Mouse (Mus musculus) bone marrow macrophage, adult 2 months (primary cell): ENCODE results near the gene Enc1.

Source experiments
- CTCF ChIP-seq: IDR thresholded peaks from 2 replicates; pipeline ENCODE4 v1.5.1; 2012; ENCODE audit warnings: low read depth, mild to moderate bottlenecking, low read length, moderate library complexity
- POLR2A ChIP-seq: IDR thresholded peaks from 2 replicates; pipeline ENCODE4 v1.6.1; 2012; ENCODE audit warnings: mild to moderate bottlenecking, low read depth, low read length, borderline replicate concordance

DNA sequence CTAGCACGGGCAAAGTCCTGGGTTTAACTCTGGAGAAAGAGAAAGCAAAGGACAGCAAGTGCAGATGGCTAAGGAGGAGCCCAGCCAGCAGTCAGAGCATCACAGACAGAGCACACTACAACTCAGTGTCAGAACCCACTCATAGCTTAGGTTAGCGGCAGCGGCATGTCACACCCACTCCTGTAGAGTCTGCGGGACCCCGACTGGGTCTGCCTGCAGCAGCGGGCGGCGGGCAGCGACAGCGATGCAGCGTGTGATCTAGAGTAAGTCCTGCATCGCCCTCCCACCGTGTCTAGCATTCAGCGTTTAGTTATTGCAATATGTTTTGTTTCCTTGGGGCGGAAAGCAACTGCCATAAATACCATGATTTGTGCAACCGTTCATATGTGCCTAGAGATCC, 18.4 kb downstream of the Enc1 start:
- TF ChIP-seq POLR2A, result no peak
- TF ChIP-seq CTCF, result no peak
